Mouse (Mus musculus) kidney, embryonic 16.5 days (tissue): ENCODE measurements around the gene Klhl20. TPM values are rescaled to one million over a fixed set of nuclear protein-coding genes. Genes with fewer than 3 reads are reported as not detected.

Experiments used
- ATAC-seq: fragments of 200-750 bp; cut with Nextera tagmentation; 2 replicates; pipeline ENCODE4 v1.8.0; 2017; ENCODE audit warnings: moderate TSS enrichment; ENCODE audit not compliant: low FRiP score, low TSS enrichment
- H3K27ac ChIP-seq: fragments of 300-500 bp; sonication (generic); 2 replicates; pipeline ENCODE4 v1.5.1; 2014; ENCODE audit warnings: low read length
- H3K27me3 ChIP-seq: fragments of 300-500 bp; sonication (generic); 2 replicates; pipeline ENCODE4 v1.6.1; 2014; ENCODE audit warnings: low read length, control low read depth, mixed read lengths; ENCODE audit not compliant: insufficient read depth
- H3K36me3 ChIP-seq: fragments of 300-500 bp; sonication (generic); 2 replicates; pipeline ENCODE4 v1.6.1; 2014; ENCODE audit warnings: low read length, control low read depth, mixed read lengths; ENCODE audit not compliant: insufficient read depth
- H3K4me1 ChIP-seq: fragments of 300-500 bp; sonication (generic); 2 replicates; pipeline ENCODE4 v1.6.1; 2014; ENCODE audit warnings: low read length, control low read depth, mixed read lengths; ENCODE audit not compliant: insufficient read depth
- H3K4me2 ChIP-seq: fragments of 300-500 bp; sonication (generic); replicated peaks from 2 replicates; pipeline ENCODE4 v1.6.1; 2014; ENCODE audit warnings: low read depth, low read length
- H3K4me3 ChIP-seq: fragments of 300-500 bp; sonication (generic); 2 replicates; pipeline ENCODE4 v1.5.1; 2014; ENCODE audit warnings: mild to moderate bottlenecking, low read length
- H3K9ac ChIP-seq: fragments of 300-500 bp; sonication (generic); replicated peaks from 2 replicates; pipeline ENCODE4 v1.6.1; 2014; ENCODE audit warnings: low read length
- H3K9me3 ChIP-seq: fragments of 300-500 bp; sonication (generic); 2 replicates; pipeline ENCODE4 v1.6.1; 2016; ENCODE audit warnings: low read length, control low read depth
- WGBS: fragments of 180-500 bp; shearing (Covaris S2); extraction: QIAGEN DNeasy Blood & Tissue Kit; methylation state at CpG from one replicate; pipeline ENCODE4 v1.1.7; 2014; 5-methylcytosine and 5-hydroxymethylcytosine counted together
- polyA plus RNA-seq: library from polyadenylated mRNA; unstranded; fragments of >200 nt; fragmentation: Nextera tagmentation; extraction: Ambion mirVana; gene quantifications from 2 replicates; pipeline ENCODE4 v1.2.1, GENCODE M21; 2015

The Klhl20 gene
- polyA plus RNA-seq, 1 experiment from 2014 or later = 16.1 TPM

DNA sequence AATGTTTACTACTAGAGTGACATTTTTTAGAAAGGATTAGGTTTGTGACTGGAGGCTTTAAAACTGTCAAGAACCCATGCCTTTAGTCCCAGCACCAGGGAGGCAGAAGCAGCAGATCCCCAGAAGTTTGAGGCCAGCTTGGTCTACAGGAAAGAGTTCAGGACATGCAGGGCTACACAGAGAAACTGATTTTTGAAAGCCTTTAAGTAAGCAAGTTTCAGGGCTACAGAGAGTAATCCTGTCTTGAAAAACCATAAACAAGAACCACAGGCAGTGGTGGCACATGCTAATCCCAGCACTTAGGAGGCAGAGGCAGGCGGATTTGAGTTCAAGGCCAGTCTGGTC lies 90.9 kb downstream of the Klhl20 start:
- ATAC-seq = no peak
- WGBS = 65% methylated on average over 1 of the region's 1 CpGs

DNA sequence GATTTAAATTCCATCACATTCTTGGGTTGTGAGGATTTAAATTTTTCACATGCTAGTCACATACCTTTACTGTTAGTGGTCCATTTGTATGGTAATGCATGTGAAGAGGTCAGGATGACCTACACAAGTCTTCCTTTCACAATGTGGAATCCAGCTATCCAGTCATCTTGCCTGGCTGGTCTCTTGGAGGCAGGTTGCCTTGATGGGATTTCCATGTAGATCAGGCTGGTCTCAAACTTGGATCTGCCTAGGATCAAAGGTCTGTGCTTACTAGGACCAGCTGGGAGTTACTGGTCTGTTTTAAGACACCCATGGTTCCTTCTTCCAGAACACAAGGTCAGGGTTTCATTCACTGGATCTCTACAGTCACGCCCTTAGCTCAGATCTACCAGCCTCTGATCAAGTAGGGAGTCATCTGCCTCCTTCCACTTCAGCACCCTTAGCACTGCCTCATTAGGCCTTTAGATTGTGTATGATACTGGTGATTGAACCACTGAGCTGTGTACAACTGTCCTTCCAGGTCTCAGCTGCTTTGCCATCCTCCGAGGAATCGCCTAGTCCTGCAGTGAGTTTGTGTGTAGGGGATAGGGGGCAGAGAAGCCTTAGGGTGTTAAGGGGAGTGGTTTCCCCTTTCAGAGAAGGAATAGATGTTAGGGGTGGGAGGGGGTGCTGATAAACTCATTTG lies 91.4 kb downstream of the Klhl20 start:
- no peak overlapping the region for H3K9ac ChIP-seq
- 12% methylated on average over 3 of the region's 3 CpGs for WGBS
- peaks cover 13% of the 10 kb centered on the region for H3K4me1 ChIP-seq
- no peaks in the 10 kb centered on the region for H3K27me3 ChIP-seq
- no peaks in the 10 kb centered on the region for H3K9me3 ChIP-seq
- H3K4me2 ChIP-seq = no peak overlapping the region
- no peak overlapping the region for H3K4me3 ChIP-seq
- peak; percentile 44 for ATAC-seq
- H3K27ac ChIP-seq = peak overlapping the region; percentile 58
- H3K36me3 ChIP-seq = peaks cover 39% of the 10 kb centered on the region

More for the DNA sequence above, 90.9 kb downstream of the Klhl20 start:
- Histone ChIP-seq H3K4me2 (no peak overlapping the region), H3K4me3 (no peak overlapping the region), H3K36me3 (peaks cover 44% of the 10 kb centered on the region), H3K9me3 (no peaks in the 10 kb centered on the region), H3K27ac (peak overlapping the region; percentile 58; the same call in 1 of the 2 replicates), H3K4me1 (peaks cover 13% of the 10 kb centered on the region), H3K27me3 (no peaks in the 10 kb centered on the region), H3K9ac (no peak overlapping the region)

DNA sequence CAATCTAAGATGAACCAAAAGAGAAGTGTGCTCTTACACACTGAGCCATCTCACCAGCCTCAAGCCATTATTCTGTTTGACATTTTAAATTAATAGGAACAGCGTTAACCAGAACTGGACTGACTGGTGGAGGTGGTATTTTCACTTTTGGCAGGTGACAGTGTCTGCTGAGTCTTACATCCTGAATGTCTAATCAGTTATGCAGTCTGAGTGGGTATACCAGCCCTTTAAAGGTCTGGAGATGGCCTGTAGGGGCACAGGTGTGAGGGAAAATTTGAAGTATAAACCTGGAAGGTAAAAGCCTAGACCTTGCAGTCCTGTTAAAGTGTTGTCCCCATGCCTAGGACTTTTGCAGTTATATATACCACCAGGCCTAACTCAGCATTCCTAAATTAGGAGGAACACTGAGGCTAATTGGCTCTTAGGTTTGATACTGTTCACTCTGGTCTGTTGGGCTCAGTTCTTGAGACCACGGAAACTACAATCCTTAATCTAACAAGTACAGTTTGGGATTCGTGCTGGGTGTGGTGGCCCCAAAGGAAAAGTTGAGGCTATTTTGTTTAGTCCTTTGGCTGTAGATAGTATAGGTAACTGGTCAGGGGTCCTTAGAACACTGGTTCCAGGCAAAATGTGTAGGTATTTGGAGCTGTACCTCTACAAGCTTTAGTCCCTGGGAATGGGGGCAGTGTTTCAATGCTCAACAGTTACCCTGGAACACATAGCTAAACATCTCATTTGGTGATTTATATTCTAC lies 92.2 kb downstream of the Klhl20 start:
- ATAC-seq = no peak
- Histone ChIP-seq H3K9me3 (no peaks in the 10 kb centered on the region), H3K27ac (peak overlapping the region; percentile 58), H3K4me1 (peaks cover 13% of the 10 kb centered on the region), H3K36me3 (peaks cover 33% of the 10 kb centered on the region), H3K9ac (no peak overlapping the region), H3K27me3 (no peaks in the 10 kb centered on the region), H3K4me2 (no peak overlapping the region), H3K4me3 (no peak overlapping the region)
- 17% methylated on average over 3 of the region's 3 CpGs for WGBS

Other genes with a start within 250 kb of the Klhl20 start
- gene Rc3h1, start 225.1 kb downstream of the Klhl20 start, polyA plus RNA-seq = 7.0 and 7.6 TPM in 2 replicates
- gene Serpinc1, start 152.9 kb downstream of the Klhl20 start, polyA plus RNA-seq = 2.5 TPM in 2 replicates
- 7.8 and 8.8 TPM in 2 replicates for gene Zbtb37, start 96.7 kb downstream of the Klhl20 start, polyA plus RNA-seq
- gene Dars2, start 60.9 kb downstream of the Klhl20 start, polyA plus RNA-seq = 37.8 and 40.2 TPM in 2 replicates
- 29.9 and 32.8 TPM in 2 replicates for gene Cenpl, start 60.8 kb downstream of the Klhl20 start, polyA plus RNA-seq
- gene Ankrd45, start 11.2 kb upstream of the Klhl20 start, polyA plus RNA-seq = 4.9 and 5.3 TPM in 2 replicates
- gene Tex50, start 27.8 kb upstream of the Klhl20 start, polyA plus RNA-seq = 0.35 and 0.62 TPM in 2 replicates
- gene Prdx6, start 119.7 kb upstream of the Klhl20 start, polyA plus RNA-seq = 485 and 505 TPM in 2 replicates